Mouse (Mus musculus): ENCODE measurements around the gene Spata13.

The Spata13 gene

GRCm38 (mm10) chr14:60633961-60634864 is at the start of gene Spata13:
Spata13 (plus strand) TSS chr14:60634001.
- peak; percentile 79 to 82 for DNase-seq (ENCODE audit: low spot score in 2 of 2)

GRCm38 (mm10) chr14:60586687-60587453 is 46.9 kb upstream of the Spata13 start:
- DNase-seq (ENCODE audit: low spot score in 2 of 2): peak; percentile 14 to 42

DNA sequence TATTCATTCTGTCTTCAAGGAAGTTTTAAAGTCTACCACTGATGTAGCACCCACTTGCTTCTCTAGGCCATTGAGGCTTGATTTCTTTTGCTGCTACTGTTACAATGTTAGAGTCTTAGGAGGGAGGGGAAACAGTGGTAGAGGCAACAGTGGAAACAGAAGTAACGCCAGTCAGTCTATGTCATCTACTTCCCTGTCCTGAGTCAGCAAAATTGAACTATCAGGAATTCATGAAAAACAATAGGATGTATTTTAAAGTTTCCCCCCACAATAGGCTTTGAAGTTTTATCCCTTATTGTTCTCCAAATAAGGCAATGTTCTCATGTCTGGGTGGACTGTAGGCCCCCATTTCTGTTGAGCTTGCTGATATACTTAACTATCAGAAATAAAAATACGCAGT is 44.8 kb upstream of the Spata13 start:
- no peak for DNase-seq (ENCODE audit: low spot score in 2 of 2)

- DNase-seq (ENCODE audit: low spot score in 2 of 2): no peak
Measured at GRCm38 (mm10) chr14:60592339-60592738, 41.5 kb upstream of the Spata13 start.

DNA sequence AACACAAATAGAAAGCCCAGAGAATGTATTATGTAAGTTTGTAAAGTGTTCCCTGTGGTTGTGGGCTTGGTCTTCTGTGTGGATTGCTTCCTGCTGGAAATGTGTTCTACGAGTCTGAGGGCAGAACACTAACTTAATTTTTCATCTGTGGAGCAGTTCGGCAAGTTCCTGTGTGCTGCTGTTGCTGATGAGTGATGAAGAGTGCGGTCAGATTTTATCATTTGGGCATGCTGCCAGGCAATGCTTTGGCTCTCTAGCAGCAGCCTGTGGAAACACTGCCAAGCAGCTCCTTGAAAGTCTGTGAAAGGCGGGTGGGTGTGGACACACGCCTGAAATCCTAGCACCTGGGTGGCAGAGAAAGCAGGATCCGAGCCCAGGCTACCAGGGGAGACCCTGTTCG is 41.0 kb upstream of the Spata13 start:
- DNase-seq (ENCODE audit: low spot score in 2 of 2): peak; percentile 44 to 47

DNA sequence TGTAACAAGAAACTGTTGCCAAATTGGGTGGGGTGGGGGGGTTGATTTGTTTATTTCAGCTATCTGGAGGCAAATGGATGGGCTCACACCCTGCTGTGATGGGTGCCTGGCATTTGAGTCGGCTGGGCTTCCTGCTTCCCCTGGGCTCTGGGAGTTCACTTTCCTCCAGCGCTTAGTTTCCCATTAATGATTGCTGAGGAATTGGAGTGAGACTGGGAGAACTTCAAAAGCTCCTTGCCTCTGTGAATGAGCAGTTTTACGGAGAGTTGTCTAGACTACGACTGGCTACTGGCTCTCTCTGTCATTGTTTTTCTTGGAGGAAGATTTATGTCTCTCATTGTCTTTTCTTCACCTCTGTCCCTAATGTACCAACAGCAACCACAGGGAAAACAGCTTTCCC is 36.2 kb upstream of the Spata13 start:
- no peak for DNase-seq (ENCODE audit: low spot score in 2 of 2)

- peak; percentile 28 to 45 for DNase-seq (ENCODE audit: low spot score in 2 of 2)
Measured at GRCm38 (mm10) chr14:60599044-60599443, 34.8 kb upstream of the Spata13 start.

DNA sequence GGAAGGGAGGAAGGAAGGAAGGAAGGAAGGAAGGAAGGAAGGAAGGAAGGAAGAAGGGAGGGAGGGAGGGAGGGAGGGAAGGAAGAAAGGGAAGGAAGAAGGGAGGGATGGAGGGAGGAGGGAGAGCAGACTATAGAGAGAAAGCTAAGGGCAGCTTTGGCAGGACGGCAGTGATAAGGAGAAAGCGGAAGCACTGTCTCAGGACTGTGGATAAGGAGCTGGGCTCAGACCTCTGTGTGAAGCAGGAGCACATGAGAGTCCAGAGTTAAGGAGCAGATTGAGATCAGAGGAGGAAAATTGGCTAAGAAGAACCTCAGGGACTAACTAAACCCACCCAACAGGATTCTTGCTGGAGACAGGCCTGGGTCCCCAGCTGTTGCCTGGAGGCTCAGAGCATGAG is 28.2 kb upstream of the Spata13 start:
- no peak for DNase-seq (ENCODE audit: low spot score in 2 of 2)

DNA sequence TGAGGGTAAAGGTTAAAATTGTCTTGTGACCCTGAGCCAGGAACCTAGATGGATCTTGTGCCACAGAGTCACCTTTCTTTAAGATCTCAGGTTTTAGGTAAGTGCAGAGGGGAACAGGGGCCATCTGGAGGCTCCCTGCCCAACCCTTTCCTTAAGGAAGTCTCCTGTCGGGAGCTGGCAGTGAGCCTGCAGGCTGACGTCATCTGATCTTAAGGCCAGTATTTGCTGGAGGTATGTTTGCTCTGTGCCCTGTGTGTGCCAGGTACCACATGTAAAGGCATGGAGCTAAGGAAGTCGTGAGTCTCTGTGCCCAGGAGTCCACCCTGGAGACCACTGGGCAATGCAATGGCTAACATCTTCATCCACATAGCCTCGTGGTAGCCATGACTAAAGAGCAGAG is 27.6 kb upstream of the Spata13 start:
- peak; percentile 15 to 19 for DNase-seq (ENCODE audit: low spot score in 2 of 2)

DNA sequence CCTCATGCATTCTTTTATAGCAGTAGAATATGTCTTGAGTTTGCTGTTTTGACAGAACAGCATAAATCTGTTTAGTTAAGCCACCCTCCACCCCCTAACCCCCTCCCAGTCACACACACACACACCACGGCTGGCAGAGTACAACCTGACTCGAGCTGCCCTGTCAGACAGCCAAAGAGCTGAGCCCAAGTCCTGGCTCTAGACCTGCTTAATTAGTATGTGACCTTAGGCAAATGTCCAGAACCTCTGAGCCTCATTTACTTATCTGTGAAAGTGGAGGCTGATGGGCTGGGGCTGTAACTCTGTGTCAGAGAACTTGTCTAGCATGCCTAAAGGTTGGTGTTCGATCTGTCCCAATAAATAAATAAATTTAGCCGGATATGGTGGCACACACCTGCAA is 26.1 kb upstream of the Spata13 start:
- no peak for DNase-seq (ENCODE audit: low spot score in 2 of 2)

DNA sequence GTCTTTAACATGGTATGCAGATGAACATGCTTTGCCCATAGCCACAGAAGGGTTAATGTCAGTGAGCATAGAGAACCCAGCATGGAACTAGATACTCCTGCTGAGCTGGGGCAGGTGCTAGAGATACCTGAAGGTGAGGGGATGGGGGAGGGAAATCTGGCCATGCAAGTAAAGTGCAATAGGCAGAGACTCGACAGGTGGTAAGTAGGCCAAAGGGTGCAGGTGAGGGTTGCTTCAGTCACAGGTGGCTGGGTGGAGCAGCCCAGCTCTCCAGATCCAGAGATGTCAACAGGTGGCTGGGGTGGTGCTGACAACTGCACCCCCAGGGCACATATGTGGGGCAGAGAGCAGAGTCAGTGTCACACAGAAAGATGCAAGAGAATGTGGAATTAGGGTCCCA is 24.6 kb upstream of the Spata13 start:
- DNase-seq (ENCODE audit: low spot score in 2 of 2): no peak

DNA sequence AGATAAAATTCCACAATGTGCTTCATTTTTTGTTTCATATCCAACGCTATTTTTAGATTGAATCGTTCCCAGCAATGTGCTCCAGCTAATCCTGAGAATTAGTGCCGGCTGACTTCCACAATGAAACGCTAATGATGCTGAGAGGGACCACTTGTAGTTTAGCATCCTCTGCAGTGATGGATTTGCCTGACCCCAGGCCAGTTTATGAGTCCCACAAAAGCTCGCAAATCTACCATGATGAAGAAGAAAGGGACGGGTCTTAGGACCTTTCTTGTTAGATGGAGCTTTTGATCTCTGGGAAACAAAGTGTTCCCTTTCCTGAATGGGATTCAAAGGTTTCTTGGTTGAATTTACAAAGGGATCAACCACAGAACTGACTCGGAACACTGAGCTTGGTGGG is 21.1 kb upstream of the Spata13 start:
- no peak for DNase-seq (ENCODE audit: low spot score in 2 of 2)

DNA sequence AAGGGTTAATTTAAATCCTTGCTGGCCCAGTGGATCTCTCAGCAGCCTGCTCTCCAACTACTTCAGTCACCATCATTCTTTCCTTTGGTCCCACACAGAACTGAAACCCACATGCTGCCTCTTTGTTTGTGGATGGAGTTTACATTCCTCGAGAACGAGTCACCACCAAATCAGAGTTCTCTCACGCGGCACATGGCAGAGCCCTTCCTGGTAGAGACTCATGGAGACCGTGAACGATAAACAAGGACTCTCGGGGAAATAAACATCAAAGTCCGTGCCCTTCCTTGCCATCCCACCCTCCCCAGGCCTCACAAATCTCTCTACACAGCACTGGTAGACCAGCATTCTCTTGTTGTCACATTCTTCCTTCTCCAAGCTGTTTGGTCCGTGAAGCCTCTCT is 12.7 kb upstream of the Spata13 start:
- no peak for DNase-seq (ENCODE audit: low spot score in 2 of 2)

GRCm38 (mm10) chr14:60625486-60625885 is 8.3 kb upstream of the Spata13 start:
- no peak for DNase-seq (ENCODE audit: low spot score in 2 of 2)

DNA sequence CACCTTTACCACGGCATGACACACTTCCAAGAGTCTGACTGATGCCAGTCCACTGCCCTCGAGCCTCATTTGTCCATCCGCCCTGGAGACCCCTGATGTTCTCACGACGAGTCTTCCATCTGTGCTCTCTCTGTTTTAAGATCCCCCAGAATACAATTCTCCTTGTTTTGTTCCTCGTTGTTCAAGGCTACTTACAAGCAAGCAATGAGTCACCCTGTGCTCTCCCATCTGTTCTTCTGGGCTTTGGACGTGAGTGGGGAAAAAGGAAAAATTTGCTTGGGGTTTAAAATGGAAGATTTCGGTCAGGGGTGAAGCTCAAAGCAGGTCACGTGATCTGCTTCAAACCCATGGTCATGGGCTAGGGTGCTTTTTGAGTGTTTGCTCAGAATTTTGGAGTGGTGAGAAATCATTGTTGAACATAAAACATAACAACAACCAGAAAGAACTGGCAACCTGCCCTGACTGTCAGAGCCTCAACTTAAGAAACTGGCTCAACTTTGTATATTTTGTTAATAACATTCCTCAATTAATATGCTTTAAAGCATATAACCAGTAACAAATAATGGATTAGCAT is 3.8 kb upstream of the Spata13 start:
- no peak for DNase-seq (ENCODE audit: low spot score in 2 of 2)

GRCm38 (mm10) chr14:60630981-60631380 is 2.8 kb upstream of the Spata13 start:
- no peak for DNase-seq (ENCODE audit: low spot score in 2 of 2)

DNA sequence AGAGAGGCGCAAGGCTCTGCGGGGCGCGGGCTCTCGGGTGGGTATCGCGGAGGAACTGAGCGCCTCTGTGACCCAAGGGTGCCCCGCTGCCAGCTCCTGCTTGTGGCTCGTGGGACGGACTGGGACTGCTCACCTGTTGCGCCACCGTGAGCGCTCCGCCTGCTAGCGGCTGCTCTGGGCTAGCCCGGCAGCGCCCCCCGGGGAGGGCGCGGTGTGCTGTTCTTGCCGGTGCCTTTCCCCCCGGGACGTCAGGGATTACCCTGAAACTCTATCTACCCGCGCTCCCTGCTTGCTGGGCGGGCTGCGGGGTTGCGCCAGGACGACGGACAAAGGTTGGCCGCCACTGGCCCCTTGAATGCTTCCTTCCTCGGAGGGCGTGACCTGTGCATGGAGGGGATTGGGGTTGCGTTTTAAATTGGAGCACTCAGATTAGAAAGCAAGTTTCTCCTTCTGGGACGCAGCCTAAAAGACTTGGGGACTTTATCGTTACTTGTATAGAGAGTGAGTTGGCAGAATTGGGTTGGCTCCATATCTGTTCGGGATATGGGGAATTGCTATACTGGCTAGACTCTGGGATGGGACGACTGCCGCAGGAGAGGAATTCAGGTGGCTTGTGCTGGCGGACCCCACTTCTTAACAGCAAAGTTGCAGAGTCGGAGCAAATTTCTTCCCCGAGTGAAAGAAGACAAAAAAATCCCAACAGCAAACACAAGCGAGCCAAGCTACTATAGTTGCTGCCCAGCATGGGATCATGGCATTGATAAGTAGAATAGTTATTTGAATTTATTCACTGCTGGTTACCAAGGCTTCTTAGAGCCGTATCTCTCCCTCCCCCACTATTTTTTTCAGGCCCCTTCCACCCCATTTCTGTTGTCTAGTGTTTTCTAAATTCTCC is 1.3 kb downstream of the Spata13 start:
- DNase-seq (ENCODE audit: low spot score in 2 of 2): peak; percentile 23 to 46

DNA sequence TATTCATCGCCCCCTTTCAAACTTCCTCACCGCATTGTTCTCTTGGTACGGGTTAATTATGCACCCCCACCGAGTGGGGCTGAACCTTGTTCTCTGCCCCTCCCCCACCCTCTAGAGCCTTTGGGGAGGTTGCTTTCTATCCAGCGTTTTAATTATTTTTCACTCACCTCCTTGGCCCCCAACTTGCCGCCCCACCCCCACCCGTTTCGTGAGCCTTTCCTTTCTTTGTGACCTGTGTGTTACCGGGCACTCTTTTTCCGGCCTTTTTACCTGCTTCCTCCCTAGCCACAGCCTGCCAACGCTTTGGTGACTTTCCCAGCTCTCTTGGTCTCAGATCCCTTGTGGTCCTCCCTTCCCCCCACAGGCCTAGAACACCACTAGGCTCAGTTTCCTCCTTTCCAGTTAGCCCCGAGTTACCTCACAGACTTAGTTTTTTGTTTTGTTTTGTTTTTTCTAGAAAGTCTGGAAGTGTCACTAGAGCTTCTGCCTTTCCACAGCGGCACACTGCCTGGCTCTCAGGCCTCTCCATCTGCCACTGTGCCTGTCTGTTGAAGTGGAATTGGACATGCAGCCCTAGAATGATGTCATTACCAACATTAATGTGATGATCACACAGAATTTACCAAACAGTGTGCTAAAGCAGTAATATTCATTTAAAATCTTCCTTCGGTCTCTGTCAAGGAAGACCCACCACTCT is 2.3 kb downstream of the Spata13 start:
- DNase-seq (ENCODE audit: low spot score in 2 of 2): peak in 1 of 2 experiments; percentile 9

GRCm38 (mm10) chr14:60636608-60636980 is 2.8 kb downstream of the Spata13 start:
- no peak for DNase-seq (ENCODE audit: low spot score in 2 of 2)

DNA sequence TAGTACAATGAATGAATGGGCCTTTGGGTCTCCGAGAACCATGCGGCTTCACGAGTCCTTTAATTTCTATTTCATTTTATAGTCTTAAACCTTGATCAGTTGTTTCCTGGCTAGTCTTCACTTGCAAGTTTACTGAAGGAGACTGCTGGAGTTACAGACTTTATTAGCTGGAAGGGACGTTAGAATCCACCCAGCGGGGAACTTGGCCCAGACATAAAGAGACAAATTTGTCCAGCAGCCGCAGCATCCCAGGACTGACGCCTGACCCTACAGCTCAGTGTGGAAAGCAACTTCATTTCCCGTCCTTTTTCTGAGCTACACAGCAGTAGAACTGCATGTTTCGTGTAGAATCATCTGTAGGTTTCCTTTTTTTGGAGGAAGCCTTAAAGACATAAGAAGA is 3.2 kb downstream of the Spata13 start:
- DNase-seq (ENCODE audit: low spot score in 2 of 2): no peak

GRCm38 (mm10) chr14:60638159-60638558 is 4.4 kb downstream of the Spata13 start:
- DNase-seq (ENCODE audit: low spot score in 2 of 2): no peak
